Mouse (Mus musculus): ENCODE data around the gene Pgf. TPM values are rescaled to one million over a fixed set of nuclear protein-coding genes. Genes with fewer than 3 reads are reported as not detected.

Pgf gene
- polyA plus RNA-seq, 1 experiment from 2014 or later, result 2.0 TPM

DNA sequence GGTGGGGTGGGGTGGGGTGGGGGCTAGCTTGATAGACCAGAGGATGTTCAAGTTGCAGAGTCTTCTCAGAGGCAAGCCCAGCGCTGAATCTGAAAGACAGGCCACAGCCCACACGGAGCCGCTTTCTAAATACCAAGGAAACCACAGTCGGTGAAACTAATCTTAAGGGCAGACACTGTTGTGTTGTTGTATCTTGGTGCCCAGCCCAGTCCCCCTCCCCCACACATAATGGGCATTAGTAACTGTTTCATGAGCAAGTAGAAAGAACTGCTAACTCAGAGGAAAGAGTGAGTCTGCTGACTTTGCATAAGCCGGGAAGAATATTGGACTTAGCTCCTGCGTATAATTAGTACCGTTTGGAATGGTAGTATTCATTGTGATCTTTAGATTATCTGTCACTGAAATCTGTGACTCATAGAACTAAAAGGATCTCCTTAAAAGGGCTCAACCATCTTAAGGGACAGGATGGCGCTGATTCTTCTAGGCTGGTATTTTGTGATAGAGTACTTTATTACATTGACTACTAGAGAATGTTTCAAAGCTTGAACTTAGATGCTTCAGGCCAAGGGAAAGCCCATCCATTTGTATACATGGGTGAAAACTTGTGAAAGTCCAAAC is 50.5 kb downstream of the Pgf start:
- no peak for DNase-seq (ENCODE audit: low spot score)

DNA sequence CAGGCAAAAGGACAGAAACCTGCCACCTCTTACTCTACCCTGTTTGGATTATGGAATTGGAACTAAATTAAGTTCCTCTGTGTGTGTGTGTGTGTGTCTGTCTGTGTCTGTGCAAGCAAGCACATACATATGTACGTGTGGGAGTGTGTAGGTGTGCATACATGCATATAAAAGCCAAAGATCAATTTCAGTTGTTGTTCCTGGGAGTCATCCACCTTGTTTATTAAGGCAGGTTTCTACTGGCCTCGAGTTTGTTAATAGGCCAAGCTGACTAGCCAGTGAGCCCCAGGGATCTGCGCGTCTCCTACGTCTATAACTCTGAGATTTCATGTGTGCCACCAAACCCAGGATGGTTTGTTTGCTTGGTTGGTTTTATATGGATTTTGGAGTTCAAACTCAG is 52.8 kb downstream of the Pgf start:
- DNase-seq (ENCODE audit: low spot score), result no peak

DNA sequence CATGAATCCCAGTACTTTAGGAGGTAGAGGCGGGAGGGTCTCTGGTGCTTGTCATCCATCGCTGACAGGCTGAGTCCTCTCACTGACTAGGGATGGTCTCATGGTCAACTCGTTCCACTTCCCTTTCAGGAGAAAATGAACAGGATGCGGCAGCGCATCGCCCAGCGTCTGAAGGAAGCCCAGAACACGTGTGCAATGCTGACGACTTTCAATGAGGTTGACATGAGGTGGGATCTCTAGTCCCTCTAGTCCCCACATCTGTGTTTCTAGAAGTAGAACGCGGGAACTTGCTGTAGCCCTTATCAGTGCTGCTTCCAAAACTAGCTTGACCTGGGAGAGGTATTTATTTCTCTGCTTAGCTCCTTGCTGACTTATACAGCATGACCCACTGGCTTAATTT is 53.9 kb downstream of the Pgf start:
- peak; percentile 34 for DNase-seq (ENCODE audit: low spot score)

DNA sequence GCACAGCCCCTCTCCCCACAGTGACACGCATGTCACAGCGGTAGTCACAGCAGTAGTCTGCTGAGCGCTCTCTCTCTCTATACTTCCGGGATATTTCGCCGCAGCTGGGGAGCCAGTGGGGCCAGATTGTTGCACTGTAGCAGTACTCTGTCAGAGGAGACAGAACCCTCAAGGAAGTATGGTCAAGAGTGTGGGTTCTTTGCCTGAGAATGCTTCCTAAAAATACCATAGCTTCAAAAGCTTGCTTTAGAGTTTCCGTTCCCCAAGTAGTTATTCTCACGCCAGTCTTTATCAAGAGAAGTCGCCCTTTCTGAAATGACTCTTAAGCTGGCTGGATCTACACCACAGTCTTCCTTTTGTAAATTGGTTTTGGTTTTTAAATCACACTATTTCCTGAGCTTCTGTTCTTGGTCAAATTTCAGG is 54.5 kb downstream of the Pgf start:
- DNase-seq (ENCODE audit: low spot score), result peak; percentile 81

DNA sequence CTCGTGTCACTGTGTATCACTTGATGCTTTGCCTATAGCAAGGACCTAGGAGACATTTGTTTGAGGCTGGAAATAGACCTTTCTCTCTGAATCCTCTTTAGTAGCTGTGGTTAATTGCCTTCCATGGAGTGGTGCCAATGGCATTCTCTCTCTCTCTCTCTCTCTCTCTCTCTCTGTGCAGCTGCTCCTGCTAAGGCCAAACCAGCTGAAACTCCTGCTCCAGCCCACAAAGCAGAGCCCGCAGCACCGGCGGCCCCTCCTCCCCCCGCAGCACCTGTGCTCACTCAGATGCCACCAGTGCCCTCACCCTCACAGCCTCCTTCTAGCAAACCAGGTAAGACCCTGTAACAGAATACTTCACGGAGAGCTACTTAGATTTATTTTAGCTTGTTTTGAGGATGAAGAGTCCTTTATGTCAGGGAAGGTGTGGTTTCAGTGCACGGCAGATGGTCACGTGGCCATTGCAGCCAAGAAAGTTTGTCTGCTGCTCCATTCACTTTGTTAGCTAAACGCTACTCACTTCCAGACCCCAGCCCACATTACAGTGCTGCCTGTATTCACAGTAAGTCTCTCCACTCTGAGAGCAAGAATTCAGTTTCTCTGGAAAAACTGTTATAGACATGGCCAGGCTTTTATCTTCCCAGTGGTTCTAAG is 55.7 kb downstream of the Pgf start:
- peak; percentile 55 for DNase-seq (ENCODE audit: low spot score)

Other genes with a start within 250 kb of the Pgf start
- 209 and 211 TPM in 2 replicates for gene Fcf1, start 206.9 kb downstream of the Pgf start, polyA plus RNA-seq (2015; fragmentation: Nextera tagmentation; extraction: Ambion mirVana)
- gene Arel1, start 206.9 kb downstream of the Pgf start, polyA plus RNA-seq (2015; fragmentation: Nextera tagmentation; extraction: Ambion mirVana), result 11.9 and 13.0 TPM in 2 replicates
- gene Ylpm1, start 181.5 kb downstream of the Pgf start, polyA plus RNA-seq (2015; fragmentation: Nextera tagmentation; extraction: Ambion mirVana), result 20.1 and 23.5 TPM in 2 replicates
- gene Prox2, start 67.0 kb downstream of the Pgf start, polyA plus RNA-seq (2015; fragmentation: Nextera tagmentation; extraction: Ambion mirVana), result 3.8 and 4.3 TPM in 2 replicates
- gene Dlst, start 67.0 kb downstream of the Pgf start, polyA plus RNA-seq (2015; fragmentation: Nextera tagmentation; extraction: Ambion mirVana), result 83.0 and 89.1 TPM in 2 replicates
- 3.2 and 3.4 TPM in 2 replicates for gene Rps6kl1, start 26.5 kb downstream of the Pgf start, polyA plus RNA-seq (2015; fragmentation: Nextera tagmentation; extraction: Ambion mirVana)
- gene Eif2b2, start 41.7 kb upstream of the Pgf start, polyA plus RNA-seq (2015; fragmentation: Nextera tagmentation; extraction: Ambion mirVana), result 106 and 110 TPM in 2 replicates
- 6.8 and 7.1 TPM in 2 replicates for gene Mlh3, start 92.8 kb upstream of the Pgf start, polyA plus RNA-seq (2015; fragmentation: Nextera tagmentation; extraction: Ambion mirVana)
- 122 and 136 TPM in 2 replicates for gene Acyp1, start 110.6 kb upstream of the Pgf start, polyA plus RNA-seq (2015; fragmentation: Nextera tagmentation; extraction: Ambion mirVana)
- gene Zc2hc1c, start 110.8 kb upstream of the Pgf start, polyA plus RNA-seq (2015; fragmentation: Nextera tagmentation; extraction: Ambion mirVana), result 0.23 and 0.29 TPM in 2 replicates
- gene Nek9, start 161.6 kb upstream of the Pgf start, polyA plus RNA-seq (2015; fragmentation: Nextera tagmentation; extraction: Ambion mirVana), result 12.7 and 13.1 TPM in 2 replicates
- 231 and 242 TPM in 2 replicates for gene Tmed10, start 197.1 kb upstream of the Pgf start, polyA plus RNA-seq (2015; fragmentation: Nextera tagmentation; extraction: Ambion mirVana)

Measured in thymus, postnatal 0 days (tissue).